Mouse (Mus musculus): Measurements from ENCODE around the gene Triobp. TPM values are rescaled to one million over a fixed set of nuclear protein-coding genes. Genes with fewer than 3 reads are reported as not detected.

Gene Triobp
- polyA plus RNA-seq, 1 experiment from 2014 or later: 29.3 TPM

DNA sequence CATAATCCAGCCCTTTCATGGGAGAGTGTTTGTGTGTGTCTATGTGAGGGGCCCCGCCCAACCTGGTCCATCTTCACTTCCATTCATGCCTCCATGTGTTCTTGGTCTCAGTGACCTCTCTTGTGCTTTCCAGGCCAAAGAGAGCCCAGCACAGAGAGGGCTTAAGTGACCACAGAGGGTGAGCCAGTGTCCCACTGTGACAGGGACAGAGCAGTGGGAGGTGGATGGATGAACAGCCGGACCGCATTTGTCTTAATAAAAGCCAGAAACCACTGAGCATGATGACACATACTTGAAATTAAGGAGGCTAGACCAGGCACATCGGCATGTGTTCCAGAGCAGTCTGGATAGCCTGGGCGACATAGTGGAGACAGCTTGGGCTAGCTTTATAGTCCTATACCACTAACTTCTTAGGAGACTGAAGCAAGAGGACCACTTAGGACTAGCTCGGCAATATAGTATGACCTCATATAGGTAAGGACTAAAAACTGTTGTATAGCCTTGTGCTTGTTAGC is 17.3 kb upstream of the Triobp start:
- Histone ChIP-seq H3K27me3 (replicated peaks; ENCODE audit: control insufficient read depth, insufficient read depth, low read length) (no peaks in the 10 kb centered on the region), H3K36me3 (ENCODE audit: control insufficient read depth, insufficient read depth, low read length) (no peaks in the 10 kb centered on the region), H3K9ac (ENCODE audit: low read length) (no peak overlapping the region), H3K4me2 (ENCODE audit: low read length) (no peak overlapping the region), H3K4me1 (ENCODE audit: control insufficient read depth, insufficient read depth, low read length) (peaks cover 17% of the 10 kb centered on the region), H3K4me3 (ENCODE audit: low read depth, low read length) (no peak overlapping the region), H3K9me3 (replicated peaks; ENCODE audit: control insufficient read depth, low read length) (no peaks in the 10 kb centered on the region), H3K27ac (ENCODE audit: low read depth, low read length) (no peak overlapping the region)
- WGBS: 95% methylated on average over 6 of the region's 6 CpGs
- DNase-seq (ENCODE audit: low spot score): no peak
- ATAC-seq: no peak

DNA sequence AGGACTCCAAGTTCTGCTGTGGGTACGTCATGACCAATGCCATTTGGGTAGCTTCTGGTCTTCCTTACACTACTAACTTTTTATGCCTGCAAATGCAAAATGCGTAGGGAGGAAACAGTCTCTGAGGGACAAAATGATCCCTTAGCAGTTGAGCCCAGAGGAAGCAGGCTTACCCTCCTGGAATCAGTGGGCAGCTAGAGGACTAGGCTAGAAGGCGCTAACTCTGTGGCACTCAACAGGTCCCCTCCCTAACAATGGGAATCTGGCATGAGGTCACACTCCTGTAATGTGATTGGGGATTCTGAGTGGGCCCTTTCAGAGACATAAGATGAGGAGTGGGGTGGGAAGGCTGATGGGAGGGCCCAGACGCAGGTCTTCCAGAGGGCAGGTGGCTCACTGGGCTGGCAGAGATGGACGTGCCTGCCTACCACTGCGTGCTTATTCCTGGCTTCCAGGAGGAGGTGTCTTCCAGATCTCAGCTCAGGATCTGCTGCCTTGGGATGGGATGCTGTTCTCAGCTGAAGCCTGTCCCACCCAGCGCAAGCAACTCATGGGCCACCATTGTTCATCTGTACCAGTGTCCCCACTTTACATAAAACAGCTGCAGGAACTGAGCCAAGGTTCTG is 16.6 kb upstream of the Triobp start:
- WGBS: 93% methylated on average over 7 of the region's 7 CpGs
- H3K27ac ChIP-seq (ENCODE audit: low read depth, low read length): no peak overlapping the region
- no peak for DNase-seq (ENCODE audit: low spot score)

DNA sequence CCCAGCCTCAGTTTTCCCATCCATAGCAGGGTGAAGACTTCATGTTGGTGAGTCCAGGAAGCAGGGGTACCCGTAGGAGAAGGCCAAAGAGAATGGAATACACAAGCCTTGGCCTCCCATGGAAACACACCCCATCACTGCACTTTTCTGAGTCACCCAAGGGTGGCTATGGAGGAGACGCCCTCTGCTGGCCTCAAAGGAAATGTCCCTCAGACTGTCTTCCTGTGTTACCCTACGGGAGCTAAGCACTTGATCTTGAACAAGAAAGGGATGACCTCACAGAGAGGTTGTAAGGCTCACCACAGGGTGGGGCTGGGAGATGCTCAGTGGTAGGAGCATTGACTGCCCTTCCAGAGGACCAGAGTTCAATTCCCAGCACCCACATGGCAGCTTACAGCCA is 15.9 kb upstream of the Triobp start:
- H3K36me3 ChIP-seq (ENCODE audit: control insufficient read depth, insufficient read depth, low read length): no peaks in the 10 kb centered on the region
- no peak overlapping the region for H3K4me2 ChIP-seq (ENCODE audit: low read length)
- H3K27ac ChIP-seq (ENCODE audit: low read depth, low read length): no peak overlapping the region
- H3K4me1 ChIP-seq (ENCODE audit: control insufficient read depth, insufficient read depth, low read length): peaks cover 17% of the 10 kb centered on the region
- 19% methylated on average over 3 of the region's 3 CpGs for WGBS
- H3K9me3 ChIP-seq (replicated peaks; ENCODE audit: control insufficient read depth, low read length): no peaks in the 10 kb centered on the region
- no peak for DNase-seq (ENCODE audit: low spot score)
- no peak overlapping the region for H3K9ac ChIP-seq (ENCODE audit: low read length)
- no peak for ATAC-seq
- no peak overlapping the region for H3K4me3 ChIP-seq (ENCODE audit: low read depth, low read length)
- no peaks in the 10 kb centered on the region for H3K27me3 ChIP-seq (replicated peaks; ENCODE audit: control insufficient read depth, insufficient read depth, low read length)

More for the DNA sequence above, 16.6 kb upstream of the Triobp start:
- Histone ChIP-seq H3K36me3 (ENCODE audit: control insufficient read depth, insufficient read depth, low read length) (no peaks in the 10 kb centered on the region), H3K4me1 (ENCODE audit: control insufficient read depth, insufficient read depth, low read length) (peaks cover 22% of the 10 kb centered on the region), H3K9me3 (replicated peaks; ENCODE audit: control insufficient read depth, low read length) (no peaks in the 10 kb centered on the region), H3K4me2 (ENCODE audit: low read length) (no peak overlapping the region), H3K4me3 (ENCODE audit: low read depth, low read length) (no peak overlapping the region), H3K9ac (ENCODE audit: low read length) (no peak overlapping the region), H3K27me3 (replicated peaks; ENCODE audit: control insufficient read depth, insufficient read depth, low read length) (no peaks in the 10 kb centered on the region)
- no peak for ATAC-seq

DNA sequence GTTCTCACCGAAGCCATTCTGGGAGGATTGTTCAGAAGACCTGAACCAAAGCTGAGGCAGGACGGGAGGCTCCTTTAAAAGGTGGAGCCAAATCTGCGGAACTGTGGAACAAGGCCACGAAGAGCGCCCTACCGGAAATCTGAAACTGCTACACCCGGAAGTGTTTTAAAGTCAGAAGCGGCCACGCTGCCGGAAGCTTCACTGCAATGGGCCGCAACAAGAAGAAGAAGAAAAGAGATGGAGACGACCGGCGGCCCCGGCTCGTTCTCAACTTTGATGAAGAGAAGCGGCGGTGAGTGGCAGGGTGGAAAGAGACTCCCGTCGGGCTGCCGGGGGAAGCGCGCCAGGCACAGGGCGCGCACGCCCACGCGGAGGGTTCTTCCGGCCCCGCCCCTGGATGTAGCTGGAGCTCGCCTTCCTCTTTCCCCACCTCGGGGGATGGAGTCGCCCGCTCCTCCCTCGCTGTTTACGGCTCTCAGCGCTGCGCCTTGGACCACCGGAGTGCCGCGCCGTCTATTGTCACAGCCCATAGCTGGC is 12.7 kb upstream of the Triobp start, which contains the start of gene Nol12:
Gene Nol12 (plus strand): TSS at position 150 of the 537 bp plus-strand sequence.
- Histone ChIP-seq H3K36me3 (ENCODE audit: control insufficient read depth, insufficient read depth, low read length) (peaks cover 29% of the 10 kb centered on the region), H3K9me3 (replicated peaks; ENCODE audit: control insufficient read depth, low read length) (no peaks in the 10 kb centered on the region), H3K27me3 (replicated peaks; ENCODE audit: control insufficient read depth, insufficient read depth, low read length) (no peaks in the 10 kb centered on the region), H3K4me2 (ENCODE audit: low read length) (peak within 1 kb of the TSS; percentile 75), H3K4me1 (ENCODE audit: control insufficient read depth, insufficient read depth, low read length) (peaks cover 6% of the 10 kb centered on the region), H3K9ac (ENCODE audit: low read length) (peak within 1 kb of the TSS; percentile 82), H3K4me3 (ENCODE audit: low read depth, low read length) (peak within 1 kb of the TSS; percentile 73), H3K27ac (ENCODE audit: low read depth, low read length) (peak within 1 kb of the TSS; percentile 74)
- ATAC-seq (peak; percentile 94), DNase-seq (ENCODE audit: low spot score) (peak; percentile 96)
- 1% methylated on average over 42 of the region's 42 CpGs for WGBS

DNA sequence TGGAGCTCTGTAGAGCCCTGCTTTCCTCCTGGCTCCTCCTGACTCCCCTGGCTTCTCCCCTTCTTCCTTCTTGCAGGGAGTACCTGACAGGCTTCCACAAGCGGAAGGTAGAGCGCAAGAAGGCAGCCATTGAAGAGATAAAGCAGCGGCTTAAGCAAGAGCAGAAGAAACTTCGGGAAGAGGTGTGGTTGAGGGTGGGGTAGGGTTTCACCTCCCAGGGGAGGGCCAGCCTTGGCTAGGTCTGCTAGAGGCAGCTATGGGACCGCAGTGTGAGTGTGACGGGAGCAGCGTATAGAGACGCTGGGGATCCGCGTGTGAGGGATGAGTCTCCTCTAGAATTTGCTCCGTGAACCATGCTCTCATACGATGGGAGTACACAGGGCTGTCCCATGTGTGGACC is 11.1 kb upstream of the Triobp start:
- Histone ChIP-seq H3K4me3 (ENCODE audit: low read depth, low read length) (no peak overlapping the region), H3K4me1 (ENCODE audit: control insufficient read depth, insufficient read depth, low read length) (peaks cover 6% of the 10 kb centered on the region), H3K36me3 (ENCODE audit: control insufficient read depth, insufficient read depth, low read length) (peaks cover 45% of the 10 kb centered on the region), H3K9ac (ENCODE audit: low read length) (no peak overlapping the region), H3K27me3 (replicated peaks; ENCODE audit: control insufficient read depth, insufficient read depth, low read length) (no peaks in the 10 kb centered on the region), H3K9me3 (replicated peaks; ENCODE audit: control insufficient read depth, low read length) (no peaks in the 10 kb centered on the region), H3K4me2 (ENCODE audit: low read length) (no peak overlapping the region; the same call in 1 of the 2 replicates), H3K27ac (ENCODE audit: low read depth, low read length) (no peak overlapping the region)
- 91% methylated on average over 12 of the region's 12 CpGs for WGBS
- DNase-seq (ENCODE audit: low spot score) (no peak), ATAC-seq (no peak)

DNA sequence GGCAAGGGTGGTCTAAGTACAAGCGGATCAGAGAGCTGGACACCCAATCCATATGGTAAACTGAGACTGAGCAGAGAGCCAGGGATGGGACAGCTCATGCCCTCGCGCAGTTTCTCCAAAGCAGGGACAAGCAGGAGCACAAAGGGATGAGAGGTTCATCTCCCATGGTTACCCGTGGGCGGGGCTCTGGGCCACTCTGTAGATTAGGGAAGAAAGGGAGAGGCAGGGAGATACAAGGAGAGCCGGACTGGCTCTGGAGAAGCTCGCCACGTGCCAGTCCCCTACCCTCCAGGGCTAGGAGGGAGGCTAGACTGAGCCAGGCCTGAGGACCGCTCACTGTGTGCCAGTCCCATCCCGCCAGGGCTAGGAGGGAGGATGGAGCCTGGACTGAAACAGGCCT is 10.2 kb upstream of the Triobp start:
- no peak overlapping the region for H3K27ac ChIP-seq (ENCODE audit: low read depth, low read length)
- no peaks in the 10 kb centered on the region for H3K27me3 ChIP-seq (replicated peaks; ENCODE audit: control insufficient read depth, insufficient read depth, low read length)
- H3K9me3 ChIP-seq (replicated peaks; ENCODE audit: control insufficient read depth, low read length): no peaks in the 10 kb centered on the region
- ATAC-seq: no peak
- H3K4me3 ChIP-seq (ENCODE audit: low read depth, low read length): no peak overlapping the region
- WGBS: 87% methylated on average over 10 of the region's 10 CpGs
- H3K9ac ChIP-seq (ENCODE audit: low read length): no peak overlapping the region
- H3K4me2 ChIP-seq (ENCODE audit: low read length): no peak overlapping the region
- no peak for DNase-seq (ENCODE audit: low spot score)
- peaks cover 48% of the 10 kb centered on the region for H3K36me3 ChIP-seq (ENCODE audit: control insufficient read depth, insufficient read depth, low read length)
- peaks cover 6% of the 10 kb centered on the region for H3K4me1 ChIP-seq (ENCODE audit: control insufficient read depth, insufficient read depth, low read length)

DNA sequence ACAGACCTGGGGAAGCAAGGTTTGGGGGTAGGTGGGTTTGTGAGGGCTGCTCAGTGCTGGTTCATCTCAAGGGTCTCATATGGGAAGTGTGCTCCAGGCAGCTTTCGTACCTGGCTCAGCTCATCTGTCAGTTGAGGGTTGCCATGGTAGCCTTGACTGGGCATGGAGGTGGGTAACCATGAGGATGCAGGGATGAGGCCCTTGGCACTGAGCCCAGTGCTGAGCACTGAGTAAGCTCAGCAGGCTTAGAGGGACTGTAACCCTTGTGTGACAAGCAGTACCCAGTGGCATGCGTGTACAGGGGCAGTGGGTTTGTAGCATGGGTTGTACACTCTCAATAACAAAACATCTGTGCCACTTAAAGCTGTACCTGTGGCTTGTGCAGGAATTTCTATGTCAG is 9.6 kb upstream of the Triobp start:
- H3K4me3 ChIP-seq (ENCODE audit: low read depth, low read length): no peak overlapping the region
- H3K9me3 ChIP-seq (replicated peaks; ENCODE audit: control insufficient read depth, low read length): no peaks in the 10 kb centered on the region
- peaks cover 6% of the 10 kb centered on the region for H3K4me1 ChIP-seq (ENCODE audit: control insufficient read depth, insufficient read depth, low read length)
- DNase-seq (ENCODE audit: low spot score) (no peak), ATAC-seq (no peak)
- no peak overlapping the region for H3K4me2 ChIP-seq (ENCODE audit: low read length)
- H3K27ac ChIP-seq (ENCODE audit: low read depth, low read length): no peak overlapping the region
- peaks cover 48% of the 10 kb centered on the region for H3K36me3 ChIP-seq (ENCODE audit: control insufficient read depth, insufficient read depth, low read length)
- WGBS: 75% methylated on average over 2 of the region's 2 CpGs
- H3K9ac ChIP-seq (ENCODE audit: low read length): no peak overlapping the region
- no peaks in the 10 kb centered on the region for H3K27me3 ChIP-seq (replicated peaks; ENCODE audit: control insufficient read depth, insufficient read depth, low read length)

DNA sequence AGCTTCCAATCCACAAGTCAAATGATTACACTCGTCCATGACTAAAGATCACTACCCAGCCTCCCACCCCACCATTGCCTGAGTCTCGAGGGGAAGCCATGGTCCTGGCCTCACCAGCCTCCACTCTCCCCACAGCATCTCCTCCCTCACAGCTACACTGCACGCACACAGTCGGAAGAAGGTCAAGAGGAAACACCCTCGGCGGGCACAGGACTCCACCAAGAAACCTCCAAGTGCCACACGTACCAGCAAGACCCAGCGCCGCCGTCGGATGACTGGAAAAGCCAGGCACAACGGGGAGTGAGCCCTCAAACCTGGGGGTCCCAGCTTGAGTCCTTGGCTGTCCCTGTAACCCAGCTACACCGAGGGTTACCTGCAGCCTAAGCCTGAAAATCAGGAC is 7.2 kb upstream of the Triobp start:
- Histone ChIP-seq H3K4me2 (ENCODE audit: low read length) (no peak overlapping the region), H3K9ac (ENCODE audit: low read length) (no peak overlapping the region), H3K27ac (ENCODE audit: low read depth, low read length) (no peak overlapping the region), H3K36me3 (ENCODE audit: control insufficient read depth, insufficient read depth, low read length) (peaks cover 48% of the 10 kb centered on the region), H3K27me3 (replicated peaks; ENCODE audit: control insufficient read depth, insufficient read depth, low read length) (no peaks in the 10 kb centered on the region), H3K4me1 (ENCODE audit: control insufficient read depth, insufficient read depth, low read length) (peaks cover 6% of the 10 kb centered on the region), H3K9me3 (replicated peaks; ENCODE audit: control insufficient read depth, low read length) (no peaks in the 10 kb centered on the region), H3K4me3 (ENCODE audit: low read depth, low read length) (no peak overlapping the region)
- 94% methylated on average over 13 of the region's 13 CpGs for WGBS
- no peak for ATAC-seq
- DNase-seq (ENCODE audit: low spot score): no peak

DNA sequence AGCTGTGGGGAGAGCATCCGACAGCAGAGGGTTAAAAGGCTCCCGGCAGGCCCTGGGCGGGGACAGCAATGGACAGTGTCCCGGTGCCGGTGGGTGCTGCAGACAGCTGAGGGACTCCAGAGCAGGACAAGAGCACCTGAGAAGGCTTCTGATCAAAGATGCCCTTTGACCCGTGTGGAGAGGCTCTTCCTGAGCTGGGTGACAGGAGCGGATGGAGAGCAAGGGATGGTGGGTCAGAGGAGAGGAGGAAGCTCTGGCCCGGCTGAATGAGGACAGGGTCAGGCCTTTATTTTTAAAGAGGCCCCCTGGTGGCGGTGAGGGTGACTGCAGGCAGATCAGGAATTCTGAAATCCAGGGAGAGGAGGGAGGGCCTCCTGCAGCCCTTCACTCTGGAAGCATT is 4.9 kb upstream of the Triobp start:
- Histone ChIP-seq H3K4me3 (ENCODE audit: low read depth, low read length) (no peak overlapping the region), H3K4me1 (ENCODE audit: control insufficient read depth, insufficient read depth, low read length) (peaks cover 5% of the 10 kb centered on the region), H3K27ac (ENCODE audit: low read depth, low read length) (no peak overlapping the region), H3K4me2 (ENCODE audit: low read length) (peak overlapping the region; percentile 41), H3K27me3 (replicated peaks; ENCODE audit: control insufficient read depth, insufficient read depth, low read length) (no peaks in the 10 kb centered on the region), H3K9ac (ENCODE audit: low read length) (peak overlapping the region; percentile 46), H3K9me3 (replicated peaks; ENCODE audit: control insufficient read depth, low read length) (no peaks in the 10 kb centered on the region), H3K36me3 (ENCODE audit: control insufficient read depth, insufficient read depth, low read length) (peaks cover 40% of the 10 kb centered on the region)
- 4% methylated on average over 9 of the region's 9 CpGs for WGBS
- ATAC-seq (peak; percentile 45), DNase-seq (ENCODE audit: low spot score) (peak; percentile 80)

Measured in forebrain, embryonic 14.5 days (tissue).